Mouse (Mus musculus) T-helper 2 cell (primary cell): Measurements from ENCODE around the gene Lrig1.
"Not testable (repeated sequence)": the region's sequence is repeated elsewhere in the genome, so short reads cannot be mapped to it uniquely, and the experiment has no call there.

Experiments used
- in situ Hi-C: fragments of 300-600 bp; cut with MboI, MseI; formaldehyde crosslinking; loops from one replicate; pipeline ENCODE4 v1.15.1; 2025; ENCODE audit warnings: high pct_unique_total_duplicates

Lrig1 gene

GRCm38 (mm10) chr6:94577991-94578390, 122.0 kb downstream of the Lrig1 start:
- in situ Hi-C loops: no loop called here

DNA sequence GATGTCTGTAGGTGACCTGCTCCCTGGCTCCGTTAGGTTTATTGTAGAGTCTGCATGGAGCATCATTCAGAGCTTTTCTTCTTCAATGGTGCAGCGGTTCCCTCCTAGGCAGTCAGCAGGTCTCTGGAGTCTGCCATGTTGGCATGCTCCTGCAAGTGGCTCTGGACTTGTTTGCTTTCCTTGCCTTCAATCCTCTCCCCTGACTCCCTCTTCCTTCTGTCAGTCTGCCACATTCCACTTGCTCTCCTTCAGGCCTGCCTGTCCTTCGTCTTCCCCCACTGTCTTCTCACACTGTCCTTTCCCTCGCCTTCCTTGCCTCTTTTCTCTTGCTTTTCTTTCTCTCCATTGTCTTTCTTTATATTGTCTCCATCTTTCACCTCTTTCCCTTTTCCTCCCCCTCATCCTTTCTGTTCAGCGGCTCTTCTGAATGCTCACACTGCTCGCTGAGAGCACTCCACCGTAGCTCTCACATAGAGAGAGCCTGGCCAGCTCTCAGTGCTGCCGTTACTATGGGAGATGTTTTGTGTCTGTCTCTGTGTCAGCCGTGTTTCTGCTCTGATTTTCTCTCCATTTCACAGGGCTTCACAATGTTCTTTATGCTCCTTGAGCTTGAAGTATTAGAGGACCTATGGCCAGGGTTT, 124.3 kb downstream of the Lrig1 start:
- in situ Hi-C loops: no loop called here

DNA sequence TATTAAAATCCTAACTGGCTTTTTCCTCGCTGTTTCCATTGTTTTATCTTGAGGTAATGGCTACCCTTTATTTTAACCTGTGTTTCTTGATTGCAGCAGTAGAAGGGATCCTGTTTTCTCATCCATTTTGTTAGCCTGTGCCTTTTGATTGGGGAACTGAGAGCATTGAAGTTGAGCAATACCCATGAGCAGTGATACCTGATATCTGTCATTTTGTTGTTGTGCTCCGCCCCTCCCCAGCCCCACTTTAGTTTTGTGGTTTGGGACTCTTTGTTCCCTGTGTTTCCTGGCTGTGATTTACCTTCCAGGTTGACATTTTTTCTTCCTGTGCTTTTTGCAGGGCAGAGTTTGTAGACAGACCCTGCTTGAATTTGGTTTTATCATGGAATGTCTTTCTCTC, 131.9 kb downstream of the Lrig1 start:
- in situ Hi-C loops: no loop called here

DNA sequence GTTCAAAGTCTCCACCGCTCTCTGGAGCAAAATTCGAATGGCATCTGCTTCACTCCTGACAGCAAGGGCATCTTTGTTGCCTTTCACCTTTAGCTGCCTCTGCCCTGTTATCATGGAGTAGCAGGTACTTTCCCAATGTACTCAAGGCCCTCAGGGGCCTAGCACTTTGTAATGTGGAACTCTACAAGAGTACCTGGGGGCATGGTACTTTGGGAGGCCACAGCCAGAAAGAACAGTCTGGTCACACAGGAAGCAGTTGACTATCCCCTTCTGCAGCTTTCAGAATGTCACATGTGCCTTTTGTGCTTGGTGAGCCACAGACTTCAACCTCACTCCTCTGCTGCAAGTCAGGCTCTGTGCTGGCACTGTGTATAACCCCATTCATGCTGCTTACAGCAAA, 134.2 kb downstream of the Lrig1 start:
- in situ Hi-C loops: no loop called here

- in situ Hi-C loops: no loop called here
Observed at GRCm38 (mm10) chr6:94563203-94563940, 136.6 kb downstream of the Lrig1 start.

- in situ Hi-C loops: no loop called here
Observed at GRCm38 (mm10) chr6:94561346-94561745, 138.6 kb downstream of the Lrig1 start.

- in situ Hi-C loops: no loop called here
Observed at GRCm38 (mm10) chr6:94560896-94561295, 139.1 kb downstream of the Lrig1 start.

DNA sequence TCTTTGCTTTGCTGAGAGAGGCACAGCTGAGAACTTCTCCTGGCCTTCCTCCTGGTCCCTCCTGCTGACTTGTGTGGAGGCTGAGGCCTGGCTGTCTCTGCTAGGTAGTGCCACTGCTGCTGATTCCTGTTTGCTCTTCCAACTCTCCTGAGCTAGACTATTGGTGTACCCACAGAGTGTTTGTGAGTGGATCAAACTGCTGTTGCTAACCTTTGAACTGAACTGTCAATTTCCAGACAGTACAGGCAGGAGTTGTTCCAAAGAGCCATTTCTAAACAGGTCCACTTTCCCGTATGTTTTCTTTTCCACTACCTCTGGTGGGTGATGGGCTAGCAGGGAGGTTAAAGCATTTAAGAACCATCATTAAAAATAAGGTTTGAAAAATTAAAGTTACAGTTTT, 141.4 kb downstream of the Lrig1 start:
- in situ Hi-C loops: not testable (repeated sequence)
